Mouse (Mus musculus) gastrocnemius, postnatal 4 days (tissue): ENCODE measurements around the gene Tlr3. TPM values are rescaled to one million over a fixed set of nuclear protein-coding genes. Genes with fewer than 3 reads are reported as not detected.

Source experiments
- DNase-seq, 2 experiments: peaks; one replicate each; pipeline ENCODE4 v3.0.0; 2021 to 2022; ENCODE audit warnings: low spot score in 2 of 2, mixed read lengths in 2 of 2
- long read RNA-seq, 2 experiments: library from polyadenylated mRNA; stranded (forward); transcript quantifications; one replicate each; pipeline ENCODE4 v2.0.0; 2021
- total RNA-seq, 2 experiments: library from RNA; stranded (reverse); gene quantifications; 2 replicates each; pipeline ENCODE4 v1.2.3; 2021

Tlr3 gene
- 1 to 10 TPM; 3.7 to 3.8 TPM for total RNA-seq
- long read RNA-seq, experiment 1, partial matches to known transcripts = 1 of 4 reads
- long read RNA-seq, experiment 1, other reads (novel, unspliced or antisense) = 3 of 4 reads
- long read RNA-seq, experiment 2, full-length matches to known transcripts = 4 of 6 reads
- long read RNA-seq, experiment 2, partial matches to known transcripts = 1 of 6 reads
- long read RNA-seq, experiment 2, other reads (novel, unspliced or antisense) = 1 of 6 reads

GRCm38 (mm10) chr8:45410882-45411281 is at the start of gene Tlr3:
Gene Tlr3 (minus strand): TSS chr8:45411080.
- no peak for DNase-seq

DNA sequence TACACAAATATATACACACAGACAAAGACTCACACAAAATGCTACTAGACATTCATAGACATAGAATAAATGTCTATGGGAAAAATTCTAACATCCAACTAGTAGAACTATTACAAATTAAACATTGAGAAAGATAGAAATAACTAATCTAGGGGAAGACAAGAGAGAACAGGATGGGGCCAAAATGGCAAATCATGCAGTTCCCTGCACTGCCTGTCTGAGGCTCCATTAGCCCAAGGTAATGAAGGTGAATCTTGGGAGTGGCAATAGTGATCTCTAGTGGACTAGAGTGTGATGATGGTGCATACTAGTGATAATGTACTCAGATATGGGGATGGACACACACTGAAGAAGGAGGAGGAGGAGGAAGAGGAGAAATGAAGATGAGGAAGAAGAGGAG is 47.0 kb upstream of the Tlr3 start:
- no peak for DNase-seq

GRCm38 (mm10) chr8:45454426-45454825 is 43.5 kb upstream of the Tlr3 start:
- DNase-seq = peak in 1 of 2 experiments; percentile 12

- no peak for DNase-seq
Observed at GRCm38 (mm10) chr8:45452115-45452514, 41.2 kb upstream of the Tlr3 start.

DNA sequence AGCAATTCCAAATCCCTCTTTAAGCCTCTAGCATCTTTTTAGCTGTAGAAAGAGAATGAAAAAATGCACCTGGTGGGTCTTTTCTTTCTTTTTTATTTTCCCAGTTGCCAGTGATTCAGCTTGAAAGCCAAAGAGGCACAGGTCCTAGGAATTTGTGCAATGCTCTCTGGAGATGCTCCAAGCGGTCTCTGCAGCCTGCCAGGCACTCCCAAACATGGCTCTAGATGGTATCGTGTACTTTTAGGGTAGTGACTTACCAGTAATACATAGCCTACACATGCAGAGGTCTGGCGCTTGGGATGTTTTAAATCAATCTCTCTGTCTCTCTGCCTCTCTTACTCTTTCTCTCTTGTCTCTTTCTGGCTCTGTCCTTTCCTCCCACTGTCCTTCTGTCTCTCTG is 38.0 kb upstream of the Tlr3 start:
- DNase-seq = no peak

GRCm38 (mm10) chr8:45448257-45448656 is 37.4 kb upstream of the Tlr3 start:
- no peak for DNase-seq

DNA sequence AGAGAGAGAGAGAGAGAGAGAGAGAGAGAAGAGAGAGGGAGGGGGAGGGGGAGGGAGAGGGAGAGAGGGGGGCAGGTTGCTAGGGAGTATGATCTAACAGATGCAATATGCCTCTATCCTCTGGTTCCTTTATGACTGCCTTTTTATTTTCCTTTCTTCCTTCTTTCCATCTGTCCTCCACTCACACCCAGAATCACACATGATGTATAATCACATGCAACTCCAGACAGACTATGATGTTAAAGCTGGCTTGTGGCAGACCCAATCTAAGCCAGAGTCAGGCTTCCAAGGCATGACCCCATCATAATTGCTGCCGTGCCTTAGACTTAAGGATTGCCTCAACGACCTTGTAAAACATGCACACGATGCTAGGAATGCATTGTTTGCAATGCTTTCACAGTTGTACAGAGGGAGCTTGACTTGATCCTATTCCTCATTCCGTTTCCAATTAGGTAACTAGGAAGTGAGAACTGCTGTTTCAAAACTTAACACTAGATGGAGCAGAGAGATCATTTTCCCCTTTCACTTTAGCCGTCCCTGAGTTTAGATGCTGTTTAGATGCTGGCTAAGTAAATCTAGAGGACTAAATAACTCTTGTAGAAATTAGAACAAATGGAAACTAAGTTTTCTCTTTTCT is 28.1 kb upstream of the Tlr3 start:
- no peak for DNase-seq

- DNase-seq = no peak
Observed at GRCm38 (mm10) chr8:45420151-45420550, 9.3 kb upstream of the Tlr3 start.

DNA sequence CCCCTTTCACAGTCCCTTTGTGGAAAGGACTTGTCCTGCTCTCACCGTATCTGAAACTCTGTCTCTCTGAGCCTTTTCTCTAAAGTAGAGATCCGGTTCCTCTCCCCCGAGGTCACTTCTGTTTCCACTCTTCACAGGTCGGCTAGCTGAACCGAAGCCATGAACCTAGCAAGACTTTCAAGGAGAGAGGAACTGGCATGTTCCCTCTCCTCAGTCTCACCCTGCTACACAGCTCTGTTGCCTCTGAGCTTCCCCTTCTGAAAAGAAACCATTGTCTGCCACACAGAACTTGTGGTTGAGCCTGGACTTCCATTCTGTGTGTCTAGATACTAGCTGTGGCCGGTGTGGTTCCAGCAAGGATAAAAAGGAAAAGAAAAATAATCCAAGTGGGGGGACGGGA is 4.1 kb upstream of the Tlr3 start:
- DNase-seq = no peak

GRCm38 (mm10) chr8:45410146-45410880 is 567 bp downstream of the Tlr3 start:
- DNase-seq = peak; percentile 47 to 68

DNA sequence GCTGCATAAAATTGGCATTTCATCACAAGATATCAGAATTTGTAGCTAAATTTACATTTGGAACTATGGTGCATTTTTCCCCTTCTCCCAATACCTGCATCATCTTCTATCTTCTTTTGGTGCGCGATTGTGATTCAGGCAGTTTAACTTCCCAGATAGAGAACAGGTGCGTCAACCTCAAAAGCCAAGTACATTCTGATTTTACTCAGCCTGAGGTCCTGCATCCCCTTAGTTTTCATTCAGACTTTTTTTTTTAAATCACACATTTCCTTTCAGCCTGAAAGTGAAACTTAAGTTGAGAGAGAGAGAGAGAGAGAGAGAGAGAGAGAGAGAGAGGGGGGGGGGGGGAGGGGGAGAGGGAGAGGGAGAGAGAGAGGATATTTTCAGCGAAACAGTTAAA is 1.2 kb downstream of the Tlr3 start:
- DNase-seq = no peak

DNA sequence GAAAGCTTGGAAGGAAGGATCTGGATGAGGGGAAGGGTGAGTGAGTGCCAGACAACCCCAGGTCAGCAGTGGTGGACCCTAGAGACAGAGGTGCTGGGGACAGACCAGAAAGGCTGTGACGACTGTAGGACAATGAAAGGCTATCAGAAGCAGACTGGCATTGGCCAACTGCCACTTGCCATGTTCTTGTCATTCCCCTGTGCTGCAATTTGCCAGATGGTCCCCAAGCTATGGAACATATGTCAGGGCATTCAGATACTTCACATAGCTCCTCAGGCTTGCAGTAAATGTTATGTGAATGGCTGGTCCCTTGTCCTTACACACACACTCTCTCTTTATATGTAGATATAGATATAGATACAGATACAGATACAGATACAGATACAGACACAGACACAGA is 27.6 kb downstream of the Tlr3 start:
- no peak for DNase-seq

DNA sequence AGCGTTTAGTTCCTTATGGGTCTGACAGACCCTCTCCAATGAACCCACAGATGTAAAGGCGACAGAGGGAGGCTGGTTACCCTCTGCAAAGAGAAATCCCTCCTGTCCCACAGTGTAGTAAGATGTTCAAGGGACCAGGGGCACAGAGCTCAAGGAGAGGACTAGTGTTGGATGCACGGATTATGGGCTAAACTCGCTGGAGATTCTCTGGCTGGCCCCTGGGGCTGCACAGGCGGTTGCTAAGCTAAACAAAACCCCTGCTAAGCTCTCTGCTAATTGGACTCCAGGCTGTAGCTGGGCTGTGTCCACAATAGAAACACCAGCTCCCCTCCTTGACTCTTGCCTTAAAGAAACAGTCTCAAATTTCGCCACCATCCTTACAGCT is 28.9 kb downstream of the Tlr3 start, which contains the start of gene Fam149a:
Gene Fam149a (minus strand): TSS at position 329 of the 385 bp plus-strand sequence.
- no peak for DNase-seq

DNA sequence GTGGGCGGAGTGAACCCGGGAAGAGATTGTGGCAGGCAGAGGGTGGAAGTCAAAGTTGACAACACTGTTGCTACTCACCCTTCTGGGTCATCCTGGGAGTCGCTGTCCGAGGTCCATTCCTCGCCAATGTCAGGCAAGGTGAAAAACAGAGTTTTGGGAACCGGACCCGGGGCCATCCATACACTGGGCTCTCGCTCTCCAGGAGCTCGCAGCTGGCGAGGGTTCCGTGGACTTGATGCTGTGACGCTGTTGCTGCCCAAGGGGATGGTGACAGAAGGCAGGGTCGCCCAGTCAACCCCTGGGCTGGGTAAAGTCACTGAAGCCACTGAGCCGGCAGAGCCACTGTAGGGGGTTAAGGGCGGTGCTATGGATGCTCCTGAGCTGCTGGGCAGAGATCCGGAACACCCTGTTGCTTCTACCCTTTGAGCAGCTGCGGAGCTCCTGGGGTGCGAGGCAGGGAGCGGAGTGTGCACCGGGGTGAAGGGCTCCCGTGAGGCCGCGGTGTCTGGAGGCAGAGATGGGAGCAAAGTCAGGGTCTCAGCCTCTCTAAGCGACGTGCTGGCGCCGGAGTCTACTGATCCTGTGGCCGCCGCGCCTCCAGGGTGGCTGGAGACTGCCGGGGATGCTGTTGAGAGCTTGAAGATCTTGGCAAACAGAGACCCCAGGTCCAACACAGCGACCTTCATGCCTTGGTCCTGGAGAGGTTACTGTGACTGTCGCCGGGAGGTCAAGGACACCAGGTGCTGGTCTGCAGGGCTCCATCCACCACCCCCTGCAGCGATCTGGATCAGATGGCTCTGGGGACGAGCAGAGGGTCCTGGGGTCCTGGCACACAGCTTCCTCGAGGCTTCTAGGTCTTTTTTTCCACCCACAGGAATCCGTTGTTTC is 29.6 kb downstream of the Tlr3 start:
- no peak for DNase-seq

DNA sequence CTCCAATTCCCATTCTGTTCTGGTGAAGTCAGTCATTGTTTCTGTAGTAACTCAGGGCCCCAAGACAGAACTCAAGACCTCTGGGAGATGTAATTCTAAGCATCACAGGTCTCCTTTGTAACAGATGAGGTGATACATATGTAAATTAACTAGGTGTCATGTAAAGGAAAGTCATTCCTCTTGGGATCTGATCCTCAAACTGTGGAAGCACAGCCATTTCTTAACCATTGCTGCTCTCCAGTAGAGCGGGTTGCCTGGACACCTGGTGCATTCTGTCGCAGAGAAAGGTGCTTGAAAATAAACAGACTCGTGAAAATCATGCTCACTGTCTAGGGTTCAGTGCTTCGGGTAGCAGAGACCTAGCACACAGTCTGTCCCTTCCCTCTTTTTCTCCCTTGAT is 30.3 kb downstream of the Tlr3 start:
- DNase-seq = no peak

DNA sequence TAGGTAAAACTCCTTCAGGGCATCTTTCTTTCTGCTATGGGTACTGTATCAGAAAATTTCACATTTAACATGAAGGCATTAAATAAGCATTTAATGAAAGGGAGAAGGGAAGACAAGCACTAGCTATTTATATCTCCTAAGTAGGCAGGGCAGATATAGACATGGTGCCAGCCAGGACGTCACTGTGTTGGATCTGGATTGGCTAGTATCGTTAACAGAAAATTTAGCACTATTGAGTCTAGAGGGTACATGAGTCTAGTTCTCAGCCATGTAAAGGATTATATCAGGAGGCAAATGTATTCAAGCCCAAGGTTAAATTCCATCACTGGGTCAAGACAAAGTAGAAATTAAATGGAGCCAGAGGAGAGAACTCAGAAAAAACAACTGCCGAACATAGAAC is 36.8 kb downstream of the Tlr3 start:
- DNase-seq = no peak

- no peak for DNase-seq
Observed at GRCm38 (mm10) chr8:45367154-45367553, 43.7 kb downstream of the Tlr3 start.

DNA sequence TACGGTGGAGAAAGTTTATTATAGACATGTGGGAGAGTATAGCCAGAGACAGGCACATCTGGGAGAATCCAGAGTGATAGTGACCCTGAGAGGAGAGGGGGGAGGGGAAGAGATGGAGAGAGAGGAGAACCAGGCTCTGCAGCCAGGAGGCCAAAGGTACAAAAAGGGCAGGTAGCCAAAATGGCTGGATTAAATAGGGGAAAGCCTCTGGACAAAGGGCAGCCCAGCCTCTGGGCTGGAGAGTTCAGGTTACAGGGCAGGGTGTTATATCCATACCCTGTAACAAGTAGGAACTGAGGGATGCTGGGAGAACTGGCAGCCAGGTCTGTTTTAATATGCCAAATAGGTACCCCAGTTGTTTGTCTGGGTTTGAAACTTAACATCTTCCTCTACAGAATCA is 47.7 kb downstream of the Tlr3 start:
- DNase-seq = no peak

GRCm38 (mm10) chr8:45362323-45362722 is 48.6 kb downstream of the Tlr3 start:
- no peak for DNase-seq

- DNase-seq = no peak
Observed at GRCm38 (mm10) chr8:45359091-45359605, 51.7 kb downstream of the Tlr3 start.
